Mouse (Mus musculus) CH12.LX (cell line): ENCODE measurements around the gene Sec14l3. TPM values are rescaled to one million over a fixed set of nuclear protein-coding genes. Genes with fewer than 3 reads are reported as not detected.

ENCODE experiments used
- DNase-seq: peaks from one replicate; pipeline ENCODE4 v3.0.0-alpha.2; 2013; ENCODE audit errors: extremely low read depth
- H3K27ac ChIP-seq: 2 replicates; pipeline ENCODE4 v1.5.1; 2012; ENCODE audit warnings: low read depth, mild to moderate bottlenecking, control low read depth, moderate library complexity; ENCODE audit not compliant: insufficient read depth
- H3K27me3 ChIP-seq: replicated peaks from 2 replicates; pipeline ENCODE3; 2012; ENCODE audit warnings: inconsistent platforms
- H3K36me3 ChIP-seq, 2 experiments: replicated peaks in 1 of 2; 2 replicates each; pipeline versions ENCODE3 to v1.6.1; 2012; ENCODE audit warnings: inconsistent platforms in 1 of 2, low read length in 1 of 2, mild to moderate bottlenecking in 1 of 2, mixed read lengths in 1 of 2, moderate library complexity in 1 of 2; ENCODE audit not compliant: control insufficient read depth in 1 of 2, insufficient read depth in 1 of 2
- H3K4me1 ChIP-seq, 2 experiments: 2 replicates each; pipeline ENCODE4 v1.6.1; 2012; ENCODE audit warnings: inconsistent platforms in 1 of 2, moderate library complexity in 1 of 2; ENCODE audit not compliant: insufficient read depth in 2 of 2, control insufficient read depth in 1 of 2
- H3K4me2 ChIP-seq: 2 replicates; pipeline ENCODE4 v1.6.1; 2012; ENCODE audit warnings: low read depth, mild to moderate bottlenecking, control low read depth; ENCODE audit not compliant: poor library complexity, insufficient read depth, severe bottlenecking
- H3K4me3 ChIP-seq, 3 experiments: fragments of 150-350 bp in 1 of 3; sonication (generic) in 1 of 3; replicated peaks in 1 of 3; 2 replicates each; pipeline versions ENCODE3 to v1.5.1; 2011 to 2012; ENCODE audit warnings: low read depth in 2 of 3, low read length in 2 of 3, mild to moderate bottlenecking in 2 of 3, moderate library complexity in 2 of 3, control low read depth in 1 of 3, improper control_type of control experiment in 1 of 3, inconsistent platforms in 1 of 3, mixed read lengths in 1 of 3; ENCODE audit not compliant: poor library complexity in 1 of 3
- H3K79me2 ChIP-seq: replicated peaks from 2 replicates; pipeline ENCODE4 v1.6.1; 2012; ENCODE audit warnings: mild to moderate bottlenecking, moderate library complexity; ENCODE audit not compliant: control insufficient read depth, poor library complexity, insufficient read depth, severe bottlenecking; ENCODE audit errors: extremely low read depth
- H3K9ac ChIP-seq: 2 replicates; pipeline ENCODE4 v1.6.1; 2012; ENCODE audit warnings: low read depth, mild to moderate bottlenecking, control low read depth, moderate library complexity; ENCODE audit not compliant: insufficient read depth
- H3K9me3 ChIP-seq: replicated peaks from 2 replicates; pipeline ENCODE3; 2012; ENCODE audit warnings: low read length, inconsistent platforms, mixed read lengths
- CHD1 ChIP-seq: IDR thresholded peaks from 2 replicates; pipeline ENCODE4 v1.6.1; 2012; ENCODE audit warnings: low read depth, low read length, improper control_type of control experiment, inconsistent platforms
- CHD2 ChIP-seq: IDR thresholded peaks from 2 replicates; pipeline ENCODE4 v1.6.1; 2011; ENCODE audit warnings: low read length, improper control_type of control experiment
- CTCF ChIP-seq, 2 experiments: IDR thresholded peaks in 1 of 2; conservative IDR thresholded peaks in 1 of 2; 2 replicates each; pipeline ENCODE4 v1.5.1; 2011 to 2012; ENCODE audit warnings: low read depth in 2 of 2, low read length in 2 of 2, improper control_type of control experiment in 1 of 2, inconsistent platforms in 1 of 2, mild to moderate bottlenecking in 1 of 2, moderate library complexity in 1 of 2
- IRF4 ChIP-seq: IDR thresholded peaks from 2 replicates; pipeline ENCODE4 v1.6.1; 2014; ENCODE audit warnings: low read depth, mild to moderate bottlenecking, inconsistent platforms, low read length, improper control_type of control experiment
- JUN ChIP-seq: IDR thresholded peaks from 2 replicates; pipeline ENCODE4 v1.6.1; 2011; ENCODE audit warnings: low read depth, mild to moderate bottlenecking, low read length, improper control_type of control experiment, moderate library complexity; ENCODE audit not compliant: insufficient read depth
- JUND ChIP-seq: conservative IDR thresholded peaks from 2 replicates; pipeline ENCODE4 v1.6.1; 2011; ENCODE audit warnings: low read depth, low read length, improper control_type of control experiment
- MAFK ChIP-seq: IDR thresholded peaks from 2 replicates; pipeline ENCODE4 v1.6.1; 2011; ENCODE audit warnings: low read length, improper control_type of control experiment; ENCODE audit not compliant: insufficient replicate concordance
- MAZ ChIP-seq: IDR thresholded peaks from 2 replicates; pipeline ENCODE4 v1.6.1; 2012; ENCODE audit warnings: low read depth, mild to moderate bottlenecking, inconsistent platforms, low read length, improper control_type of control experiment, moderate library complexity
- MEF2A ChIP-seq: IDR thresholded peaks from 2 replicates; pipeline ENCODE4 v1.6.1; 2014; ENCODE audit warnings: low read depth, mild to moderate bottlenecking, inconsistent platforms, low read length, improper control_type of control experiment, borderline replicate concordance
- MYC ChIP-seq: IDR thresholded peaks from 2 replicates; pipeline ENCODE4 v1.6.1; 2011; ENCODE audit warnings: low read depth, mild to moderate bottlenecking, improper control_type of control experiment, low read length
- NELFE ChIP-seq: IDR thresholded peaks from 2 replicates; pipeline ENCODE4 v1.6.1; 2011; ENCODE audit warnings: low read depth, low read length, improper control_type of control experiment
- NRF1 ChIP-seq: IDR thresholded peaks from 2 replicates; pipeline ENCODE4 v1.6.1; 2014; ENCODE audit warnings: low read depth, mild to moderate bottlenecking, inconsistent platforms, low read length, improper control_type of control experiment, moderate library complexity
- SIN3A ChIP-seq: IDR thresholded peaks from 2 replicates; pipeline ENCODE4 v1.6.1; 2012; ENCODE audit warnings: low read length, improper control_type of control experiment, inconsistent platforms
- SMC3 ChIP-seq: IDR thresholded peaks from 2 replicates; pipeline ENCODE4 v1.6.1; 2011; ENCODE audit warnings: low read depth, low read length, improper control_type of control experiment
- TBP ChIP-seq: conservative IDR thresholded peaks from 2 replicates; pipeline ENCODE4 v1.6.1; 2011; ENCODE audit warnings: low read depth, low read length, improper control_type of control experiment
- TCF12 ChIP-seq: IDR thresholded peaks from 2 replicates; pipeline ENCODE4 v1.6.1; 2014; ENCODE audit warnings: low read depth, mild to moderate bottlenecking, inconsistent platforms, low read length, improper control_type of control experiment
- UBTF ChIP-seq: IDR thresholded peaks from 2 replicates; pipeline ENCODE4 v1.6.1; 2012; ENCODE audit warnings: low read depth, mild to moderate bottlenecking, inconsistent platforms, low read length, improper control_type of control experiment, moderate library complexity
- USF1 ChIP-seq: IDR thresholded peaks from 2 replicates; pipeline ENCODE4 v1.6.1; 2014; ENCODE audit warnings: low read depth, mild to moderate bottlenecking, inconsistent platforms, low read length, improper control_type of control experiment
- USF2 ChIP-seq: conservative IDR thresholded peaks from 2 replicates; pipeline ENCODE4 v1.6.1; 2011; ENCODE audit warnings: low read depth, low read length, improper control_type of control experiment
- ZC3H11A ChIP-seq: IDR thresholded peaks from 2 replicates; pipeline ENCODE4 v1.6.1; 2012; ENCODE audit warnings: low read depth, mild to moderate bottlenecking, inconsistent platforms, low read length, improper control_type of control experiment
- ZMIZ1 ChIP-seq: IDR thresholded peaks from 2 replicates; pipeline ENCODE4 v1.6.1; 2012; ENCODE audit warnings: low read depth, mild to moderate bottlenecking, inconsistent platforms, low read length, improper control_type of control experiment
- dilution Hi-C: fragments of 300-500 bp; cut with MboI; formaldehyde crosslinking; loops from 2 replicates; pipeline ENCODE4 v1.14.3; 2020; ENCODE audit warnings: low sequenced_read_pairs; ENCODE audit not compliant: extremely low pct_unique_long_range_greater_than_20kb, extremely low pct_ligation_motif_present
- in situ Hi-C: fragments of 300-500 bp; cut with MboI; formaldehyde crosslinking; loops from 3 replicates; pipeline ENCODE4 v1.14.3; 2019; ENCODE audit warnings: low sequenced_read_pairs, low pct_ligation_motif_present, low pct_unique_long_range_greater_than_20kb, mixed read lengths
- polyA plus RNA-seq: library from polyadenylated mRNA; unstranded; fragments of >175 nt; gene quantifications from 2 replicates; pipeline ENCODE4 v1.2.1, GENCODE M21; 2012; ENCODE audit warnings: low read depth; ENCODE audit not compliant: insufficient read length
- total RNA-seq, 2 experiments: library from RNA; depleted of rRNA; stranded (reverse); fragments of 300-350 nt in 1 of 2; fragments of >200 nt in 1 of 2; gene quantifications; 2 replicates each; pipeline ENCODE4 v1.2.3; 2012 to 2014

Sec14l3 gene
- total and polyA plus RNA-seq, 3 experiments: not detected

GRCm38 (mm10) chr11:4027066-4027465 is 37.6 kb upstream of the Sec14l3 start:
- in situ Hi-C loops: no loop called here
- peaks cover 12% of the 10 kb centered on the region for H3K27me3 ChIP-seq
- no peaks in the 10 kb centered on the region for H3K79me2 ChIP-seq
- TF ChIP-seq USF2 (no peak), ZC3H11A (no peak), ZMIZ1 (no peak), MAFK (no peak), TBP (no peak), JUN (no peak), CHD2 (no peak), USF1 (no peak), JUND (no peak), TCF12 (no peak), MYC (no peak), CTCF (conservative IDR thresholded peaks at IDR 0.05 in 1 of 2, IDR thresholded peaks at IDR 0.05 in 1 of 2; ENCODE audit: low read depth in 2 of 2, low read length in 2 of 2) (no peak), CHD1 (no peak), IRF4 (no peak), NRF1 (no peak)
- H3K4me2 ChIP-seq: no peak overlapping the region
- H3K27ac ChIP-seq: no peak overlapping the region
- H3K36me3 ChIP-seq: no peaks in the 10 kb centered on the region
- peaks cover 13 to 19% of the 10 kb centered on the region in 2 experiments for H3K4me1 ChIP-seq
- no peak overlapping the region for H3K9ac ChIP-seq
- peak; percentile 24 for DNase-seq
- dilution Hi-C loops: no loop called here
- no peak overlapping the region for H3K4me3 ChIP-seq
- peaks cover 6% of the 10 kb centered on the region for H3K9me3 ChIP-seq

- in situ Hi-C loops: no loop called here
- no peaks in the 10 kb centered on the region for H3K79me2 ChIP-seq
- peaks cover 13 to 26% of the 10 kb centered on the region in 2 experiments for H3K4me1 ChIP-seq
- H3K27ac ChIP-seq: no peak overlapping the region
- no peak for DNase-seq
- dilution Hi-C loops: no loop called here
- H3K9ac ChIP-seq: no peak overlapping the region
- TF ChIP-seq MEF2A: no peak
- no peak for TF ChIP-seq SMC3
- TF ChIP-seq SIN3A: no peak
- no peak for TF ChIP-seq UBTF
- no peak for TF ChIP-seq MAZ
- no peak for TF ChIP-seq NELFE
- H3K36me3 ChIP-seq: no peaks in the 10 kb centered on the region
- H3K27me3 ChIP-seq: peaks cover 12% of the 10 kb centered on the region
- no peak overlapping the region for H3K4me3 ChIP-seq
- no peak overlapping the region for H3K4me2 ChIP-seq
- peaks cover 2% of the 10 kb centered on the region for H3K9me3 ChIP-seq
Measured at GRCm38 (mm10) chr11:4027561-4028334, 36.9 kb upstream of the Sec14l3 start.
